Mouse (Mus musculus) liver, postnatal 0 days (tissue): Measurements from ENCODE around the gene Olfr548-ps1. TPM values are rescaled to one million over a fixed set of nuclear protein-coding genes. Genes with fewer than 3 reads are reported as not detected.
A peak's percentile ranks its signal among the peaks of the same experiment; 100 is the strongest.

Experiments
- ATAC-seq: fragments of 200-750 bp; cut with Nextera tagmentation; 2 replicates; pipeline ENCODE4 v1.8.0; 2017; ENCODE audit warnings: mild to moderate bottlenecking, moderate library complexity
- DNase-seq: peaks from one replicate; pipeline ENCODE4 v3.0.0-alpha.2; 2016
- H3K27ac ChIP-seq: fragments of 300-500 bp; sonication (generic); 2 replicates; pipeline ENCODE4 v1.5.1; 2014; ENCODE audit warnings: antibody characterized with exemption, moderate library complexity, mild to moderate bottlenecking, low read depth
- H3K27me3 ChIP-seq: fragments of 300-500 bp; sonication (generic); 2 replicates; pipeline ENCODE4 v1.6.1; 2014; ENCODE audit warnings: low read length, control low read depth, mixed read lengths; ENCODE audit not compliant: insufficient read depth
- H3K36me3 ChIP-seq: fragments of 300-500 bp; sonication (generic); replicated peaks from 2 replicates; pipeline ENCODE4 v1.6.1; 2014; ENCODE audit warnings: mild to moderate bottlenecking, control low read depth, low read length, moderate library complexity, mixed read lengths; ENCODE audit not compliant: insufficient read depth
- H3K4me1 ChIP-seq: fragments of 300-500 bp; sonication (generic); 2 replicates; pipeline ENCODE4 v1.6.1; 2014; ENCODE audit warnings: antibody characterized with exemption, mild to moderate bottlenecking, control low read depth; ENCODE audit not compliant: insufficient read depth
- H3K4me2 ChIP-seq: fragments of 300-500 bp; sonication (generic); 2 replicates; pipeline ENCODE4 v1.6.1; 2014; ENCODE audit warnings: low read depth, mild to moderate bottlenecking, low read length, moderate library complexity, mixed read lengths
- H3K4me3 ChIP-seq: fragments of 300-500 bp; sonication (generic); 2 replicates; pipeline ENCODE4 v1.5.1; 2014; ENCODE audit warnings: low read depth, low read length
- H3K9ac ChIP-seq: fragments of 300-500 bp; sonication (generic); replicated peaks from 2 replicates; pipeline ENCODE4 v1.6.1; 2014; ENCODE audit warnings: mild to moderate bottlenecking, moderate library complexity
- H3K9me3 ChIP-seq: fragments of 300-500 bp; sonication (generic); 2 replicates; pipeline ENCODE4 v1.6.1; 2016; ENCODE audit warnings: mild to moderate bottlenecking, control low read depth, low read length, mixed read lengths
- CTCF ChIP-seq: sonication (generic); IDR thresholded peaks from 2 replicates; pipeline ENCODE4 v1.5.1; 2016; ENCODE audit warnings: antibody characterized with exemption, low read depth
- EP300 ChIP-seq: IDR thresholded peaks from 2 replicates; pipeline ENCODE4 v1.6.1; 2016; ENCODE audit warnings: antibody characterized with exemption, low read depth, mild to moderate bottlenecking
- WGBS: fragments of 180-500 bp; shearing (Covaris S2); extraction: QIAGEN DNeasy Blood & Tissue Kit; methylation state at CpG from one replicate; pipeline ENCODE4 v1.1.7; 2014; ENCODE audit not compliant: insufficient replicate concordance; 5-methylcytosine and 5-hydroxymethylcytosine counted together
- polyA plus RNA-seq: library from polyadenylated mRNA; unstranded; fragments of >200 nt; fragmentation: Nextera tagmentation; extraction: Ambion mirVana; gene quantifications from 2 replicates; pipeline ENCODE4 v1.2.1, GENCODE M21; 2015

The Olfr548-ps1 gene
- polyA plus RNA-seq, 1 experiment from 2014 or later: not detected

GRCm38 (mm10) chr7:102529052-102529451 lies 11.6 kb upstream of the Olfr548-ps1 start:
- Histone ChIP-seq H3K27me3 (no peaks in the 10 kb centered on the region), H3K4me1 (no peaks in the 10 kb centered on the region), H3K27ac (no peak overlapping the region), H3K4me3 (no peak overlapping the region), H3K36me3 (no peaks in the 10 kb centered on the region), H3K9me3 (no peaks in the 10 kb centered on the region), H3K4me2 (no peak overlapping the region), H3K9ac (no peak overlapping the region)
- TF ChIP-seq CTCF: no peak
- TF ChIP-seq EP300: no peak
- WGBS: 62% methylated on average over 1 of the region's 1 CpGs
- no peak for ATAC-seq
- DNase-seq: no peak

- H3K27ac ChIP-seq: no peak within 1 kb of the TSS
- 74% methylated on average over 1 of the region's 1 CpGs for WGBS
- H3K9me3 ChIP-seq: no peaks in the 10 kb centered on the region
- no peaks in the 10 kb centered on the region for H3K27me3 ChIP-seq
- no peaks in the 10 kb centered on the region for H3K36me3 ChIP-seq
- H3K9ac ChIP-seq: no peak within 1 kb of the TSS
- TF ChIP-seq EP300 (no peak), CTCF (no peak)
- DNase-seq: no peak
- H3K4me3 ChIP-seq: no peak within 1 kb of the TSS
- no peaks in the 10 kb centered on the region for H3K4me1 ChIP-seq
- H3K4me2 ChIP-seq: no peak within 1 kb of the TSS
- ATAC-seq: no peak
Measured at GRCm38 (mm10) chr7:102534449-102534848, 6.2 kb upstream of the Olfr548-ps1 start, which contains the start of gene Olfr547. Gene Olfr547 (plus strand): TSS chr7:102534749.

- WGBS: 49% methylated on average over 3 of the region's 3 CpGs
- ATAC-seq (no peak), DNase-seq (no peak)
- Histone ChIP-seq H3K4me3 (no peak overlapping the region), H3K36me3 (no peaks in the 10 kb centered on the region), H3K9ac (no peak overlapping the region), H3K4me2 (no peak overlapping the region), H3K27ac (no peak overlapping the region), H3K27me3 (no peaks in the 10 kb centered on the region), H3K9me3 (no peaks in the 10 kb centered on the region), H3K4me1 (no peaks in the 10 kb centered on the region)
- no peak for TF ChIP-seq EP300
- no peak for TF ChIP-seq CTCF
Measured at GRCm38 (mm10) chr7:102541251-102541650, 555 bp downstream of the Olfr548-ps1 start.

- Histone ChIP-seq H3K27me3 (no peaks in the 10 kb centered on the region), H3K4me2 (no peak within 1 kb of the TSS), H3K9me3 (no peaks in the 10 kb centered on the region), H3K4me3 (no peak within 1 kb of the TSS), H3K36me3 (no peaks in the 10 kb centered on the region), H3K27ac (no peak within 1 kb of the TSS), H3K4me1 (no peaks in the 10 kb centered on the region), H3K9ac (no peak within 1 kb of the TSS)
- ATAC-seq (no peak), DNase-seq (no peak)
- TF ChIP-seq CTCF (no peak), EP300 (no peak)
- 73% methylated on average over 3 of the region's 3 CpGs for WGBS
Measured at GRCm38 (mm10) chr7:102549570-102549969, 8.9 kb downstream of the Olfr548-ps1 start, which contains the start of gene Olfr549. Gene Olfr549 (plus strand): TSS chr7:102549870.

- TF ChIP-seq EP300 (no peak), CTCF (no peak)
- WGBS: 48% methylated on average over 3 of the region's 3 CpGs
- DNase-seq: no peak
- no peak for ATAC-seq
- no peaks in the 10 kb centered on the region for H3K27me3 ChIP-seq
- no peak overlapping the region for H3K4me3 ChIP-seq
- no peaks in the 10 kb centered on the region for H3K9me3 ChIP-seq
- H3K4me2 ChIP-seq: no peak overlapping the region
- H3K9ac ChIP-seq: no peak overlapping the region
- H3K27ac ChIP-seq: no peak overlapping the region
- no peaks in the 10 kb centered on the region for H3K36me3 ChIP-seq
- H3K4me1 ChIP-seq: no peaks in the 10 kb centered on the region
Measured at GRCm38 (mm10) chr7:102553279-102553678, 12.6 kb downstream of the Olfr548-ps1 start.

DNA sequence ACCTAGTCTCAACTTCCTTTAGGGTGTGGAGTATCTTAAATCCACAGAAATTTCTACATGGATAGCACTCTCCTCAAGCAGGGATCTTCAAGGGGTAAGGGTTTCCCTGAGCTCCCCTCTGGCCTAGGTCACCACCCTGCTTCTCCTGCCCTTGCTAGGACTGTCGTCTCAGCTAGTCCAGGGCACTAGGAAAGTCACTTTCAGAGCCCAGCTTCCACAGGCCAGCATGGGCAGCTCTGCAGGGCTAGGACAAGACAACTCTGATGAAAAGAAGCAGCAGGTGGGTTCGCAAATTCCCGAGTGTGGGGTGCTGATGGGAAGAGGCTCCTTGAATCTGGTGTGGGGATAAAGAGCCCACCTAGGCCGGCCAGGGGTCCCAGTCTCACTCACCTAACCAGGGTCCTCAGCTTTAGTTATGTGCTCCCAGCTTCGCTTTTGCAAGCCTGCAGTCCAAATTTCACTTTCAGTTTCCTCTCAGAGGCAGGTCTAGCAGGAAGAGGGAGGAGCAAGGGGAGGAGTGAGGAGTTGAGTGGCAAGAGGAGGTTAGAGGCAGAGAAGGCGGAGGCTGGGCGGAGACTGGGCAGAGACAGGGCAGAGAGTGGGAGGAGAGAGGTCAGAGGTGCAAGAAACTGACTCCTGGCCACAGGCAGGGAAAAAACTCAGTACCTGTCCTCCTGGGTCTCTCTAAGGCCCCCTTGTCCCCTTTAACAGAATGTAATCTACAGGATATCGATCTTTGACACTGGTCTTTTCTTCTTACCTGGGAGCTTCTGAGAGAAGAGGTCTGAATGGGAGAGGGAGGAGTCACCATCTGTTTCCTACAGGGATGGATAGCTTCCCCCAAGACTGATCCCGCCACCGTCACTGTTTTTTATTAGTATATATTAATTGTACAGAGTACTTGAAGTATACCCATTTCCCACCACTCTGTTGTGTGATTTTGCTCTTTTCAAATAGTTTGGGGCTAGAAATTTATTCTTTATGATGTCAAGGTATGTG lies 24.6 kb downstream of the Olfr548-ps1 start, which contains the start of gene Trim21:
Trim21 (minus strand) TSS at position 488 of the 999 bp plus-strand sequence.
- H3K4me1 ChIP-seq: peaks cover 6% of the 10 kb centered on the region
- peak within 1 kb of the TSS; percentile 79 for H3K4me2 ChIP-seq
- TF ChIP-seq CTCF (no peak), EP300 (no peak)
- peak within 1 kb of the TSS; percentile 79 for H3K27ac ChIP-seq
- H3K9ac ChIP-seq: peak within 1 kb of the TSS; percentile 71
- H3K9me3 ChIP-seq: no peaks in the 10 kb centered on the region
- DNase-seq: peak; percentile 91
- peaks cover 22% of the 10 kb centered on the region for H3K36me3 ChIP-seq
- peak within 1 kb of the TSS; percentile 66 for H3K4me3 ChIP-seq
- peak; percentile 100 for ATAC-seq
- WGBS: 10% methylated on average over 10 of the region's 10 CpGs
- H3K27me3 ChIP-seq: no peaks in the 10 kb centered on the region
